Mouse (Mus musculus) mouse trophoblast stem cell (cell line): ENCODE results near the gene Tmem144.
"Not testable (repeated sequence)": the region's sequence is repeated elsewhere in the genome, so short reads cannot be mapped to it uniquely, and the experiment has no call there.

Experiments
- in situ Hi-C, 2 experiments: fragments of 300-500 bp; cut with MseI, MboI; formaldehyde crosslinking; loops; 2 replicates in 1 of 2; 3 replicates in 1 of 2; pipeline ENCODE4 v1.15.1; 2025

The Tmem144 gene

GRCm38 (mm10) chr3:79811632-79812031, 40.9 kb downstream of the Tmem144 start:
- in situ Hi-C loops, result loop anchor here (5.0 kb wide), 2 partner anchors 139 to 144 kb away; no protein-coding TSS in a partner anchor

GRCm38 (mm10) chr3:79810563-79810962, 42.0 kb downstream of the Tmem144 start:
- in situ Hi-C loops, result loop anchor here (5.0 kb wide), 2 partner anchors 138 to 143 kb away; no protein-coding TSS in a partner anchor

GRCm38 (mm10) chr3:79809180-79809567, 43.4 kb downstream of the Tmem144 start:
- in situ Hi-C loops, result no loop called here

DNA sequence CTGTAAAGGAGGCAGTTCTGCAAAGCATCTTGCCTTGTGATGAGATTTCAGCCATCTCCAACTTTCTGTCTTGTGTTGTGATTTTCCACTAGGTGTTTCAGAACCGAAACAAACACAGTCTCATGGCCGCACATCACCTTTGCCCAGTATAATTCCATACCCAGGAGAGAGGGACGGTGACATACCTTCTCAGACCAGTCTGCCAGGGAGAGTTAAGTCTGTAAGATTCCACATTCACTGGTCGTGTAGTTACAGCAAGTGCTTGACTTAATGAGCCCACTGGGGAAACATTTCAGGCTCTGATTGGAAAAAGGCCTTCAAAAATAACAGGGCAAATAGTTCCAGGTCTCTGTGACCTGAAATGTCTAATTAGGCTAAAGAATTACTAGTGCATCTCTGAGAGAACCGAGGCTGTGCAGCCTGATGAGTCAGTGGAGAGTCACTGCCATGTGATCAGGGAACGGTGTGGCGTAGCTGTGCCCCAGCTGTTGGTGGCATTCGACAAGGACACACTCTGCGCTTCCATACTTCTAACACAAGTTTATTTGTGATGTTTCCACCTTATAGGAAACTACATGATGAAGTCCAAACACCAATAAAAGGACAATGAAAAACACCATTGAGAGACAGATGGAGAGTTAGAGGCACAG, 43.9 kb downstream of the Tmem144 start:
- in situ Hi-C loops, result no loop called here

- in situ Hi-C loops, result not testable (repeated sequence)
Observed at GRCm38 (mm10) chr3:79800761-79801160, 51.8 kb downstream of the Tmem144 start.

DNA sequence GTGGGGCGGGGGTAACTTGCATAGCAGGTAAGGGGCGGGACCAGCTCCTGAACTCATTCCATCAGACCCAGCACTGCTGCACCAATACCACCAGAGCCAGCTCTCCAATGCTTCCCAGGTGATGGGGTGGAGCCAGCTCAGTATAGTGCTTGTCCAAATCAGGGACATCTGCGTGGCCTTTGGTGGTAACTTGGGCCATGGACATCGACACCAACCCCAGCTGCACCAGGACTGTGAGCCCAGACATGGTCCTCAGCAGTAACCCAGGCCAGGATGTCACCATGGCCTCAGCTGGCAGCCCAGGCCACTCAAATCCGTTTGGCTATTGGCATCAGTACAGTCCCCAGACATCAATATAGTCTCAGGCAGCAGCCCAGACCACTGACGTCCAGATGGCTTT, 60.3 kb downstream of the Tmem144 start:
- in situ Hi-C loops, result no loop called here

DNA sequence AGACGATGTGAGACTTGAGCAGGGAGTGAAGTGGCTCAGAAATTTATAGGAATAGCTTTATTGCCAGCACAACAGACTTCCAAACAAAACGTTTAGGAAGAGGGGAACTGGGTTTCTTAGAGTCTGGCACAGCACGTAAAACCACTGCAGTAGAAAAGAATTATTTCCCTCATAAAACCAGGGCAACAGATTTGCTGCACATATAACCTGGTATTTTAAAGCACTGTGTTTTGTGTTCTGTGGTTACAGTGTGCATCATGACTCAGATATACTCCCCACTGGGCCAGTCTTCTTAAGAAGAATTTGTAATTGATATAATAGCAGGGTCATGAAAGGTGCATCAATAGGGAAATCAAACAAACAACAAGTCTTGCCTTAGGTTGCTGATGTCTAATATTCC, 62.2 kb downstream of the Tmem144 start:
- in situ Hi-C loops, result no loop called here

DNA sequence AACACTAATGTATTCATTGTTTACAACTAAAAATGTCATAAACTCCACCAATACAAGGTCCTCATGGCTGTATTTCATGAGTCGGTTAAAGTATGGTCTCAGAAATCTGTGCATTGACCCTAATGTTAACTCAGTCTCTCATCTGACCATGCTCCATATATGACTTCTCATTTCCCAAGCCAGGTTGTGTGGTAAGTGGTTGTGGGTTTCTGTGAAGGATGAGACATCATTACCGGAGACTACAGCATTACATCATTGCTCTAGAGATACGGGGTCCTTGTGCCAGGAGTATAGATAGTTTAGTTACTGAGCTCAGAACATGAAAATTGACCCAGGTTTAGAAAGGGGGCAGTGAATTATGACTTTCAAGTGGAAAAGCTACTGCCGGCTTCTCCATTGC, 63.0 kb downstream of the Tmem144 start:
- in situ Hi-C loops, result no loop called here

DNA sequence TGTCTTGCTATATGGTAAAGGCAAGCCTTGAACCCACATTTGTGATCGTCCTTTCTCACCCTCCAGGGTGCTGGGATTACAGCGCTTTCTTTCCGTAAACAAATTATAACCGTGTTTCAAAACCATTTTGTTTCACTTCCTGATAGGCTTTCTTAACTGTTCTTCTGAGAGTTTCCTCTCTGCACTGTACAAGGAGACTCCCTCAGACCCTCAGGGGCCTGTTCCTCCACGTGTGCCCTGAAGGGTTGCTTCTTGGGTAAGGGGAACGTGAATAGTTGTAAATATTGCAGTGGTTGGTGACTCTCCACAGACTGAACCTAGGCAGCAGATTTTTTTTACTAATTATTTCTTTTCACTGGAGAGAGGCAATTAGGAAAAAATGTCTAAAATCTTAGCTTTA, 63.6 kb downstream of the Tmem144 start:
- in situ Hi-C loops, result no loop called here

DNA sequence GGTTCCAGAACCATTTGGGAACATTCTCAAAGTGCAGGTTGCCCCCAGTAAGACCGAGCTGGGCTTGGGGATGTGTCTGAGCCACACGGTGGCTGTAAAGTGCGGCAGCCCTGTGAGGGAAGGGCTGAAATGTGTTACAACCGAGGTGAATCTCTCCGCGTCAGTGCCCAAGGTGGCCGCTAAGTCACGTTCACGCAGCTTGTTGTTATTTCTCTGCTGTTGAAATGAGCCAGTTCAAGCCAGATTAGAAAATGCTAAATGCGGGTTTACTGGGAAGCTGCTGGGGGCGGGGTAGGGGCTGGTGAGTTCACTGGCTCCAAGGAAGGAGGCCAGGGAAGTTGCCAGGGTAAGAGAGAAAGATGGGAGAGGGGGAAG, 68.2 kb downstream of the Tmem144 start:
- in situ Hi-C loops, result no loop called here

DNA sequence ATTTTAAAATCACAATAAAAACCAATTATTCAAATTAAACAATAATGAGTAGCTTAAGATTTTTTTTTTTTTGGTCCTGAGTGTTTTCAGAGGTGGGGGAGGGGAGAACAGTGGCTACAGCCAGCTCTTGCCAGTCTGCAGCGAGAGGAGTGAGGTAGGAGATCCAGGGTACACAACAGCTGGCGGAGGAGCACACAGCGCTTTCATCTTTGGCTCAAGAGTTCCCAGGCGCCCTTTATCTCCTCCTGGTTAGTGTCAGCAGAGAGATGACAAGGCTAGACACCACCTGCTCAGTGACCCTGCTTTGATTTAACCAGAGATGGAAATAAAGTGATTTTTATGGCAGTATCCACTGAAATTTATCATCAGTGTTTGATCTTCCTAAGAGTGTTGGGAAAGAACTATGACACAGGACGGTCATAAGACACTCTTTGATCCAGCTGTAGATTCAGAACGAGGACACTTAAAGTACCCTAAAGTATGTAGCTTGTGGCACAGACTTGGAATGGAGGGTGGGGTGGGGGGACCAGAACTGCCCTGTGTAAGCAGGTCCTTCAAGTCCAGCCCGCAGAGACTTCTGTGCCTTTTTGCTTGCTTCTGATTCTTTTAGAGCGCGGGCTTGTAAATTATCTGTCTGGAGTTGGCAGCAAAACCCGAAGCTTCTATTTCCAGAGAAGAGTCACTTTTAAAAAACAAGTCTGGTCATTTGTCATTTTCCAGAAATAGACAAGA, 68.8 kb downstream of the Tmem144 start:
- in situ Hi-C loops, result no loop called here

DNA sequence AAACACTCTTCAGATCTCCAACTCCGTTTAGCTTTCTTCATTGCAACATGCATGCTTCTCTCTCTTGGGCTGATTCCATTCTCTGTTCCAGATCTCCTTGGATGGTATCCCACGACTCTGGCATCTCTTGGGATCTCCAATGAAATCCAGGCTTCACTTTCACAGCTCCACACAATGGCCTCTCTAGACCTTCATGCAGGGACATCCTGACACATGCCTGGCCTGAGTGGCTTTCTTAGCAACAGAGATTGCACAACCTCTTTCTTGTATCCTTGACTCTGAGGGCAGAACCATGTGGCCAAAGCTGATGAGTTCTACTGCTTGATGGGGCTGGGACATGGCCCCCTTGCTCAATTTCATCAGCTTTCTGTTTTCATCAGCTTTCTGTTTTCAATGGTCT, 79.9 kb downstream of the Tmem144 start:
- in situ Hi-C loops, result no loop called here
